Mouse (Mus musculus) stomach, postnatal 0 days (tissue): ENCODE data around the gene Gnb1. TPM values are rescaled to one million over a fixed set of nuclear protein-coding genes. Genes with fewer than 3 reads are reported as not detected.

ENCODE experiments used
- ATAC-seq: fragments of 200-750 bp; cut with Nextera tagmentation; 2 replicates; pipeline ENCODE4 v1.8.0; 2017; ENCODE audit not compliant: low FRiP score, low TSS enrichment
- DNase-seq: peaks from one replicate; pipeline ENCODE4 v3.0.0-alpha.2; 2016; ENCODE audit warnings: low spot score
- H3K27ac ChIP-seq: fragments of 300-500 bp; sonication (generic); replicated peaks from 2 replicates; pipeline ENCODE4 v1.5.1; 2014; ENCODE audit warnings: mild to moderate bottlenecking, control low read depth
- H3K27me3 ChIP-seq: fragments of 300-500 bp; sonication (generic); 2 replicates; pipeline ENCODE4 v1.6.1; 2014; ENCODE audit warnings: low read length; ENCODE audit not compliant: control insufficient read depth, insufficient read depth
- H3K36me3 ChIP-seq: fragments of 300-500 bp; sonication (generic); 2 replicates; pipeline ENCODE4 v1.6.1; 2014; ENCODE audit warnings: low read length, mixed read lengths; ENCODE audit not compliant: control insufficient read depth, insufficient read depth
- H3K4me1 ChIP-seq: fragments of 300-500 bp; sonication (generic); replicated peaks from 2 replicates; pipeline ENCODE4 v1.6.1; 2014; ENCODE audit warnings: antibody characterized with exemption; ENCODE audit not compliant: control insufficient read depth, insufficient read depth
- H3K4me2 ChIP-seq: fragments of 300-500 bp; sonication (generic); replicated peaks from 2 replicates; pipeline ENCODE4 v1.6.1; 2014; ENCODE audit warnings: low read depth, mild to moderate bottlenecking, control low read depth, moderate library complexity
- H3K4me3 ChIP-seq: fragments of 300-500 bp; sonication (generic); 2 replicates; pipeline ENCODE4 v1.5.1; 2014; ENCODE audit warnings: low read depth, low read length, control low read depth
- H3K9ac ChIP-seq: fragments of 300-500 bp; sonication (generic); 2 replicates; pipeline ENCODE4 v1.6.1; 2014; ENCODE audit warnings: mild to moderate bottlenecking, low read length, control low read depth, mixed read lengths
- H3K9me3 ChIP-seq: fragments of 300-500 bp; sonication (generic); 2 replicates; pipeline ENCODE4 v1.6.1; 2016; ENCODE audit warnings: low read length; ENCODE audit not compliant: control insufficient read depth
- CTCF ChIP-seq: IDR thresholded peaks from 2 replicates; pipeline ENCODE4 v1.5.1; 2016; ENCODE audit warnings: antibody characterized with exemption, low read depth, mild to moderate bottlenecking, moderate library complexity
- EP300 ChIP-seq: optimal IDR thresholded peaks from 2 replicates; pipeline ENCODE3; 2016; ENCODE audit warnings: antibody characterized with exemption
- WGBS: fragments of 180-500 bp; shearing (Covaris S2); extraction: QIAGEN DNeasy Blood & Tissue Kit; methylation state at CpG from one replicate; pipeline ENCODE4 v1.1.7; 2014; 5-methylcytosine and 5-hydroxymethylcytosine counted together
- polyA plus RNA-seq: library from polyadenylated mRNA; unstranded; fragments of >200 nt; fragmentation: Nextera tagmentation; extraction: Ambion mirVana; gene quantifications from 2 replicates; pipeline ENCODE4 v1.2.1, GENCODE M21; 2015

The Gnb1 gene
- polyA plus RNA-seq, 1 experiment from 2014 or later: 272 TPM

DNA sequence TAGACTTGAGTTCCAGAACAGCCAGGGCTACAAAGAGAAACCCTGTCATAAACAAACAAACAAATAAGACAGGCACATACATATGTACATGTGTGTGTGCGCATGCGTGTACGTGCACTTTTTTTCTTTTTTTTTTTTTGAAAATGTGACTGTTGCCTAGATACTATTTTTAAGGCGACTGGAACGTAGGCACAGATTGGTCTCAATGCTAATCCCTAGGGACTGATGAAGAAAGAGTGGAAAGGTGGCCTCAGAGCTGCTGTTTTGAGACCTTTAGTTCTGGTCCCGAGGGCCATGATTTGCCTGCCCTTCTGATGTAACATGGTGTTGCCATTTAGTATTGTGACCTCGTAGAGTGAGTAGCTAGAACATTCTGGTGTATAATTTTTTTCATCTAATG lies 58.8 kb downstream of the Gnb1 start:
- Histone ChIP-seq H3K4me3 (no peak overlapping the region), H3K36me3 (peaks cover 26% of the 10 kb centered on the region), H3K4me1 (no peaks in the 10 kb centered on the region), H3K27me3 (no peaks in the 10 kb centered on the region), H3K4me2 (no peak overlapping the region), H3K9me3 (no peaks in the 10 kb centered on the region), H3K9ac (no peak overlapping the region), H3K27ac (no peak overlapping the region)
- TF ChIP-seq EP300 (no peak), CTCF (no peak)
- WGBS: 94% methylated on average over 7 of the region's 7 CpGs
- DNase-seq: no peak
- no peak for ATAC-seq

DNA sequence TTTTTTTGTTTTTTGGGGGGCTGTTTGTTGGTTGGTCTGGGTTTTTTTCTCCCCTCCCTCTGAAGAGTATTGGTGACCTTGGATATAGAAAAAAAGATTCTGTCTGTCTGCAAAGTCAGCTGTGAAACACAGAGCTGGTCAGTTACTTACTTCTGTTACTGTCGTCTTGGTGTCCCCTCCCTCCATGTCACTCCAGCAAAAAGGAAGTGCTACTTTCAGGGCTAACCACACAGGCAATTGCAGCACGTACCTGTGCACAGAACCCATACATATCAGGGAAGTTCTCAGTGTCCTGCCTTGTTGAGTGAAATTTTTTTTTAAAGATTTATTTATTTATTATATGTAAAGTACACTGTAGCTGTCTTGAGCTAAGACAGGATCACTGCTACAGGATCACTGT lies 59.3 kb downstream of the Gnb1 start:
- H3K4me1 ChIP-seq: no peaks in the 10 kb centered on the region
- TF ChIP-seq EP300: no peak
- TF ChIP-seq CTCF: no peak
- no peak overlapping the region for H3K27ac ChIP-seq
- H3K4me3 ChIP-seq: no peak overlapping the region
- WGBS: 81% methylated on average over 2 of the region's 2 CpGs
- DNase-seq (no peak), ATAC-seq (no peak)
- H3K36me3 ChIP-seq: peaks cover 30% of the 10 kb centered on the region
- no peak overlapping the region for H3K9ac ChIP-seq
- no peak overlapping the region for H3K4me2 ChIP-seq
- H3K27me3 ChIP-seq: no peaks in the 10 kb centered on the region
- H3K9me3 ChIP-seq: no peaks in the 10 kb centered on the region

DNA sequence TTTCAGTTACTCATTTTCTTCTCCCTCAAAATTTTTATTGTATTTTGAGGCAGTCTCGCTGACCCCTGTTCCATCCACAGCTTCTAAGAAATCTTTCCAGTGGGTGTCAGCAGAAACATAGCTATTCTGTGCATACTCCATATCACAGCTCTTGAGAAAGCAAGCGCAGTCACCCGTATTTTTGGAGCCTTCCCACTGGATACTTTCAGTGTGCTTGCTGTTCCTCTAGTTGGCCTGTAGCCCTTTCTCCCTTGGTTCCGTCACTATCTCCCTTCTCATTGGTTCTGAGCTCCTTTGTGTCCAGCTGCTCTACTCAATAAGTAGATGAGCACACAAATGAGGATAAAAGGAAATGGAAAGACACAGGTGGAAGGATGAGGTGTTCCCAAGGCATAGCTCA lies 59.9 kb downstream of the Gnb1 start:
- ATAC-seq: no peak
- 97% methylated on average over 4 of the region's 4 CpGs for WGBS

DNA sequence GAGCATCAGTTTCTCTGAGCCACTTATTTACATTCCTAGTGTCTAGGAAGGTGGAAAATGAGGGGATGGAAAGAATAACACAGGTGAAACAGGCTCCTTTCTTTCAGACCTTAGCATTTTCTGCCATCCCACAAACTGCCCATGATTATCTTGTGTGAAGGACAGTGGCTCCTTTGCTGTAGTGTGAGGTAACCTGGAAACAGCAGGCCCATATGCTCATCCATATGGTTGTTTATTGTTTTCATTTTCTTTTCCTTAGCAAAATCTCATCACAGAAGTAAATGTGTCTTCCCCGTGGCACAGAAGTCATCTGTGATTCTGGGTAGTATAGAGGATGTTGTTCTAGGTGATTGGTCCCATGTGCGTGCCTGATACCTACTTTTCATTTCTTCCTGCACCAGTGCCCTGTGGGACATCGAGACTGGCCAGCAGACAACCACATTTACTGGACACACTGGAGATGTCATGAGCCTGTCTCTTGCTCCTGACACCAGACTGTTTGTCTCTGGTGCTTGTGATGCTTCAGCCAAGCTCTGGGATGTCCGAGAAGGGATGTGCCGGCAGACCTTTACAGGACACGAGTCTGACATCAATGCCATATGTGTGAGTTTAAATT lies 61.9 kb downstream of the Gnb1 start:
- no peak overlapping the region for H3K4me2 ChIP-seq
- no peak overlapping the region for H3K4me3 ChIP-seq
- no peaks in the 10 kb centered on the region for H3K9me3 ChIP-seq
- H3K36me3 ChIP-seq: peaks cover 31% of the 10 kb centered on the region
- TF ChIP-seq EP300 (no peak), CTCF (no peak)
- no peak overlapping the region for H3K9ac ChIP-seq
- DNase-seq: no peak
- H3K27ac ChIP-seq: no peak overlapping the region
- no peak for ATAC-seq
- WGBS: 92% methylated on average over 6 of the region's 6 CpGs
- no peaks in the 10 kb centered on the region for H3K27me3 ChIP-seq
- H3K4me1 ChIP-seq: no peaks in the 10 kb centered on the region

More for the DNA sequence above, 59.9 kb downstream of the Gnb1 start:
- no peaks in the 10 kb centered on the region for H3K27me3 ChIP-seq
- no peak overlapping the region for H3K4me2 ChIP-seq
- peaks cover 28% of the 10 kb centered on the region for H3K36me3 ChIP-seq
- TF ChIP-seq EP300: no peak
- no peak for TF ChIP-seq CTCF
- no peak for DNase-seq
- no peak overlapping the region for H3K9ac ChIP-seq
- H3K4me1 ChIP-seq: no peaks in the 10 kb centered on the region
- no peaks in the 10 kb centered on the region for H3K9me3 ChIP-seq
- H3K27ac ChIP-seq: no peak overlapping the region
- no peak overlapping the region for H3K4me3 ChIP-seq

DNA sequence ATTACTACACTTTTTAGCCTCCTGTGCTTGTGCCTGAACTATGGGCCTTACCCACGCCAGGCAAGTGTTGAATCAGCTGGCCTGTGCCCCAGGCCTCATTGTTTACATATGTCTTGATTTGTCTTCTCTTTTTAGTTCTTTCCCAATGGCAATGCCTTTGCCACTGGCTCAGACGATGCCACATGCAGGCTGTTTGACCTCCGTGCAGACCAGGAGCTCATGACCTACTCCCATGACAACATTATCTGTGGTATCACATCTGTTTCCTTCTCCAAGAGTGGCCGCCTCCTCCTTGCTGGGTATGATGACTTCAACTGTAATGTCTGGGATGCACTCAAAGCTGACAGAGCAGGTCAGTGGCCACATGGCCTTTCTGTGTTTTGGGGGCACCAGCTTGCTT lies 63.7 kb downstream of the Gnb1 start:
- Histone ChIP-seq H3K9ac (no peak overlapping the region), H3K4me3 (no peak overlapping the region), H3K4me1 (no peaks in the 10 kb centered on the region), H3K9me3 (no peaks in the 10 kb centered on the region), H3K36me3 (peaks cover 38% of the 10 kb centered on the region), H3K27me3 (no peaks in the 10 kb centered on the region), H3K4me2 (no peak overlapping the region), H3K27ac (no peak overlapping the region)
- no peak for TF ChIP-seq EP300
- TF ChIP-seq CTCF: no peak
- DNase-seq (no peak), ATAC-seq (0 out of 2 replicates have a peak, but pooled peaks have one; percentile 44)
- 62% methylated on average over 4 of the region's 4 CpGs for WGBS

DNA sequence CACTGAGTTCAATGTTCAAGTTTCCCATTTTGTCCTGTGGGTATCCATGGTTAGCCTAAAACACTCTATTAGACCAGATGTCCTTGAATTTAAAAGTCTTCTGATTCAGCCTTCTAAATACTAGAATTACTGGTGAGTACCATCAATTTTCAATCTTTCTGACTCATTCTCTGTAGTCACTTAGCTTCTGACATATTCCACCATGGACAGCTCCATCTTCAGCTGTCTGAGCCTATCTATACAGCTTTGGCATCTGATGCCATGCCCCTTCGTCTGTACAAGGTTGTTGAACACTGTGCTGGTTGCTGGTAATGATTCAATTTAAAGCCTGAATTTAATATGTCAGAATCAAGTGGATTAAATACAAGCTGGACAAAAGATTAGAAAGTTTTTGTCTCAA lies 64.3 kb downstream of the Gnb1 start:
- Histone ChIP-seq H3K9ac (no peak overlapping the region), H3K27me3 (no peaks in the 10 kb centered on the region), H3K4me2 (no peak overlapping the region), H3K36me3 (peaks cover 41% of the 10 kb centered on the region), H3K4me1 (no peaks in the 10 kb centered on the region), H3K27ac (no peak overlapping the region), H3K4me3 (no peak overlapping the region), H3K9me3 (no peaks in the 10 kb centered on the region)
- no peak for ATAC-seq
- DNase-seq: no peak
- 59% methylated on average over 1 of the region's 1 CpGs for WGBS
- TF ChIP-seq CTCF (no peak), EP300 (no peak)
